Mouse (Mus musculus): ENCODE data around the gene Ghrhr.

Gene Ghrhr

GRCm38 (mm10) chr6:55376076-55376475 lies at the start of gene Ghrhr:
Gene Ghrhr, plus strand, starts transcription at chr6:55376295.
- no peak for DNase-seq (ENCODE audit: low read depth, low spot score)

DNA sequence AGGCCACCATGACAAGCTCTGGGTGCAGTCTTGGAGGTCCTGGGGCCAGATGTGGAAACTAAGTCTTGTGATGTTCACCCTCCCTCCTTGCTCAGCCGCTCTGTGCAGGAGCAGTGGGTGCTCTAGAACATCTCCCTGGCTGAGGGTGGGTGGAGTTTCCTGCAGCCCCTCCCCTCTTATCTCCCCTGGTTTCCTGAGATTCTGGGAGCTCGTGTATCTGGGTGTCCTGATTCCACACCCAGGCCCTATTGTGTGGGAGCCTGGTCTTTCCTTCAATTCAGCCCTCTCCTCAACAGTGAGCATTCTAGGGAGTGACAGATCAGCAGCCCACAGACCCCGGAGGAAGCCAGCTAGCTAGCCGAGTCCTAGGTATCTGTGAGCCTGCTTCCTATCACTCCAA lies 49.8 kb upstream of the Ghrhr start:
- no peak for DNase-seq (ENCODE audit: low read depth, low spot score)

- no peak for DNase-seq (ENCODE audit: low read depth, low spot score)
Measured at GRCm38 (mm10) chr6:55327326-55327725, 48.8 kb upstream of the Ghrhr start.

DNA sequence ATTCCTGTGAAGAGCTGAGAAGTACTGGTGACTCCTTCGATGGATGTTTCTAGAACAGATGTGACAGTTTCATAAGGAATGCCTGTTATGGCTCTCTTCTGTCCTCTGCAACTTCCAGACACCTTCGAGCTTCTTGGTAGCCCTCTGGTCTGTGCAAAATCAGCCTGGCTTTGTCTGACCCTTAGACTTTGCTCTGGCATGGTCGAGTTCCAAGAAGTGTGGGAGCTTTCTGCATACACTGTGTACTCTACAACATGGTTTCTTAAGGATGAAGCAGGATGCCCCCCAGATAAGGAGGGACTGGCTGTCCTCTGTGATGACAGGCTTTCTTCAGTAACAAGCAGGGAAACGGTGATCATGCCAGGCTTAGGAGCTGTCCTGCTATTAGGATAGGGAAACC lies 47.9 kb upstream of the Ghrhr start:
- DNase-seq (ENCODE audit: low read depth, low spot score), result no peak

DNA sequence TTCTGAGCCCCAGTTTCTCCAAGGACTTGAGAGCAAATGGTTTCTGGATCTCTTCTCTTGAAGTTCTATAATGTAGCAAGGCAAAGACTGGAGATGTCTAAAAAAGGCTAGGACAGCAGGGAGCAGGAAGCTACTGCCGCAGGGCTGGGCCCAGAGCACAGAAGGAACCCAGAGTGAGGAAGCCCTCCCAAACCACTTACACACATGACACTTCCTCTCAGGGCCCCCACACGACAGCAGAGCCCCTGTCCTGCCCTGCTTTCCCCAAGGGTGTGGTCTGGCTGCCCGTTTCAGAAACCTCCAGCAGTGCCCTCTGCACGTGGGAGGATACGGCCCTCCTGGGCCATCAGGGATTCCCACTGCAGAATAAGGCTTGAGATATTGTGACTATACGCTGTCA lies 44.8 kb upstream of the Ghrhr start:
- no peak for DNase-seq (ENCODE audit: low read depth, low spot score)

GRCm38 (mm10) chr6:55332100-55332772 lies 43.9 kb upstream of the Ghrhr start:
- no peak for DNase-seq (ENCODE audit: low read depth, low spot score)

- no peak for DNase-seq (ENCODE audit: low read depth, low spot score)
Measured at GRCm38 (mm10) chr6:55332773-55333109, 43.4 kb upstream of the Ghrhr start.

GRCm38 (mm10) chr6:55335989-55336514 lies 40.0 kb upstream of the Ghrhr start, which contains the start of gene Aqp1:
Gene Aqp1, plus strand, starts transcription at chr6:55336432.
- no peak for DNase-seq (ENCODE audit: low read depth, low spot score)

DNA sequence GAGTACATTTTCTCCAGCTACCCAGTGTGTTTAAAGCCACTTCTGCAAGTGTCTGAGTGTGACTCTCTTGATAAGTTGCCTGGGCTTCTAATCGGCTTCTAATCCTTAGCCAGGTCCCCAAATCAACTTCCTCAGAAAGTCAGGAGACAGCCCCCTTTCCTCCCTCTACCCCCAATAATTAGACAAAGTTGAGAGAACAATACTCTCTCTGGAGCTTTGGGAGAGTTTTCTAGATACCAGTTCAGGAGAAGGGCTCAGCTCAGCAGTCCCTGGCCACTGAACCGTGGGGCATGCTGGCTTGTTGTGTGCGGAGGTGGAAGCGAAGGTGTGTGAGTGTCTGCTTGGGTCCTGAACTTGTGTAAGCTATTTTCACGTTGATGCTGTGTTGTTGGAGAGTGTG lies 38.9 kb upstream of the Ghrhr start:
- no peak for DNase-seq (ENCODE audit: low read depth, low spot score)

DNA sequence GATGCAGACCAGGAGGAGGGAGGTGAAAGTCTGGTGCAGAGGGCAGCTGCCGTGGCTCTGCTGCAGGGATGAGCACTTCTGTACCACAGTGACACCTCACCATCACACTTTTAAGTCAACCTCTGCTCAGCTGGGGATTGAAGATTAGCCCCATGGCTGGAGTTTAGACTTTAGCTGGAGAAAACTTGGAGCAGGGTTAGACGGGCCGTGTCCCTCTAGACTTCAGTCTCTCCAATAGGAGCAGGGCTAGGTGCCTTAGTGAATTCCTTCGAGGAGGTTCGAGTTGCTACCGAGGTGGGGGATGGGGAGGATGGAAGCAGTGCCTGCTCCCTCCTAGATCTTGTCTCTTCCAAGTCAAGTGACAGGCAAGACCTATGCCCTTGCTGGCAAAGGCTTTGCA lies 38.0 kb upstream of the Ghrhr start:
- no peak for DNase-seq (ENCODE audit: low read depth, low spot score)

DNA sequence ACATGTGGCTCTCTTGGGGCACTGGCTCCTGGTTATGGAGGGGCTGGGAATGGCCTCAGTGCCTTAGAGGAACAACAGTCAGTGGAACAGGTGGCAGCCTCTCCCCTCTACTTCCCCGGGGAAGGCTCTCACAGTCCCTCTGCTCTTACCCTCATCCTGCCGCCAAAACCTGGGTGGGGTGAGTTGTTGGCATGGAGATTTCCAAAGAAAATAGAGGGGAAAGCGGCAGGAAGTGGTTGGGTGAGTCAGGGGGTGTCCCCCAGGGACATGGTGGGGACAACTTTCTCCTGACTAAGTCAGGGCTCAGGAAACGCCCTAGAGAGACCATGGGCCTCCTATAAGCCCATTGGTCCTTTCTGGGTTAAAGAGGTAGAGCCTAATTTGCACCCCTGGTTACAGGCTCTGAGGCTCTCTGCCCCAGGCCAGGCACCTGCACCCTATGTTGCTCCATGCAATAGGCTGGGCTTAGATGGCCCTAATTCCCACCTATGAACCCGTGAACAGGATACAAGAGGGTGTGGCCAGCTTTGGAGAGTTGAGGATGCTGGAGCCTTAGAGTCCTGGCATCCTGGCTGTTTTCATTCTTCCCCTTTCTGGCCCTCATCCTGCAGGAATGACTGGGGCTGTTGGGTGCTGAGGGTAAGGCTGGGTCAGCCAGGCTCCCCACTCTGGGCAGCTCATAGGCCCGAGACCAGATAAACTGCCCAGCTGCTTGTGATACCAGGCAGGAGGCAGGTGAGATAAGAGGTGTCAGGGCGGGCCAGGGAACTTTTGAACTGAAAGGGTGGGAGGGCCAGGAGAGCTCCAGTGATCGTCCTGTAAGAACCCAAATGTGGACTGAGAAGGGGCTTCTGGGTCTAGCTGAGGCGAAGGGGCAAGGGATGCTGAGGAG lies 36.9 kb upstream of the Ghrhr start:
- DNase-seq (ENCODE audit: low read depth, low spot score), result no peak

GRCm38 (mm10) chr6:55341688-55342087 lies 34.4 kb upstream of the Ghrhr start:
- DNase-seq (ENCODE audit: low read depth, low spot score), result no peak

- DNase-seq (ENCODE audit: low read depth, low spot score), result no peak
Measured at GRCm38 (mm10) chr6:55342328-55342727, 33.8 kb upstream of the Ghrhr start.

GRCm38 (mm10) chr6:55343446-55343845 lies 32.6 kb upstream of the Ghrhr start:
- DNase-seq (ENCODE audit: low read depth, low spot score), result no peak

- no peak for DNase-seq (ENCODE audit: low read depth, low spot score)
Measured at GRCm38 (mm10) chr6:55344291-55345016, 31.6 kb upstream of the Ghrhr start.

- DNase-seq (ENCODE audit: low read depth, low spot score), result no peak
Measured at GRCm38 (mm10) chr6:55345264-55345663, 30.8 kb upstream of the Ghrhr start.

DNA sequence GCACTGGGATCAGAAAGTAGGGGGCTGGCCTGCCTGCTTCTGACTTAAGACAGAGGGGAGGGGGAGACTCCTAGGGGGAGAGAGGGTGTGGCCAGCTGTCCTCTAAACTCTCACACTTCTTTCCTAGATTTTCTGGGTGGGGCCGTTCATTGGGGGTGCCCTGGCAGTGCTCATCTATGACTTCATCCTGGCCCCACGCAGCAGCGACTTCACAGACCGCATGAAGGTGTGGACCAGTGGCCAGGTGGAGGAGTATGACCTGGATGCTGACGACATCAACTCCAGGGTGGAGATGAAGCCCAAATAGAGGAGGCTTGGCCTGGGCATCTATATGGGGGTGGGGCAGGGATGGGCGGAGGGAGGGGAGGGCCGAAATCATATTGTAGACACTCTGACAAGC lies 29.6 kb upstream of the Ghrhr start:
- DNase-seq (ENCODE audit: low read depth, low spot score), result no peak

DNA sequence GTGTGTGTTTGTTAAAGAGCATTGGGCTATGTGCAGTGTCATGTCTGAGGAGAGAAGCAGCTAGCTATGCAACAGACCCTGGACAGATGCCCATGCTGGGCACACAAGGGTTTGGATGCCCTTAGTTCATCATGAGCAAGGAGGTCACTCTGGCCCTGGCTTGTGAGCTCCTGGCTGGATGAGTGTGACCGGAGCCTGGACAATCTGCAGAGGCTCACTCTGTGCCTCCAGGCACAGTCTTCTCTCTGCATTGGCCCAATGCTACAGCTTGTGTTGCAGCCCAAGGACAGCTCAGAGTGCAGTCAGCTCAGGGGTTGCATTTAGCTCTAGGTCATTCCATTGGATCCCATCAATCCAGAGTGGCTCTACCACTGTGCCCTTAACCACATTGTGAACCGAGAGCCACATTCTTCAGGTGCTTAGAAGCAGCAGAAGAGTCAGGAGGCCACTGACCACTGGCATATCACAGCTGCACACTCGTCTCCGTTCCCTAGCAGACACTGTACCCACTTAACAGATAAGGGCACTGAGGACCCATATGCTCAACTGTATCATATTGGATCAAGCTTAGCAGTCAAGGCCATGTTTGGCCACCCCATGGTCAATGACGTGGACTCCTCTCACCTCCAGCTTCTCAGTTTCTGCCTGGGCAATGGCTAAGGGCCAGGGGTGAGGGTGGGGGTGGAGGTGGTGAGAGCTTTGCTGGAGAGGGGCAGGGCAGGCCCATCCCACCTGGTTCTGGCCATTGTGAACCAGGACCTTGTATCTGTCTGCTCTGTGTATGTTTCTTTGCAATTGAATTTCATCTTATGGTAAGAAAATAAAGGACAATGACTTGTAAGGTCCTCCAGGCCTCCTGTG lies 28.2 kb upstream of the Ghrhr start:
- no peak for DNase-seq (ENCODE audit: low read depth, low spot score)

- no peak for DNase-seq (ENCODE audit: low read depth, low spot score)
Measured at GRCm38 (mm10) chr6:55349231-55349630, 26.9 kb upstream of the Ghrhr start.

DNA sequence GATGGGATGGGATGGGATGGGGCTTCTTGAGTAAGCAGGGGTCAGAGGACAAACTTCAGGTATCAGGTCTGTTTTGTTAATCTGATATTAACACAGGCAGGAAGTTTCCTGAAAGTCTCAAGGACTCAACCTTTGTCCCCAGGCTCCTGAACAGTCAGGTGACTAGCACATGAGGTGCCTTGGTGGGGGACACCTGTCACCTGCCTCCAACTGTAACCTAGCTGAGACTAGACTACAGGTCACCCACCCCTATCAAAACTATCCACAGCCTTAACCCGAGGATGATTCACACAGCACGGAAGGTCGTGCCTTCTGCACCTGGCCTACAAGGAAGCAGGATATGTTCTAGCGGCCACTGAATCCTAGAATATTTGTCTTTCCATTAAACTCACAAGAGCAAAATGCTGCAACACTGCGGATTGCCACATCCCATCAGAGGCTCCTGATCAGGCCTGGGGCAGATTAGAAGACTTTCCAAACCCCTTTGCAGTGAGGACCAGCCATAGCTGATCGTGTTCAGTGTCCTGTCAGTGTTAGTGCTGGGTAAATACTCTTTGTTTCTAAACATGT lies 25.6 kb upstream of the Ghrhr start:
- no peak for DNase-seq (ENCODE audit: low read depth, low spot score)

DNA sequence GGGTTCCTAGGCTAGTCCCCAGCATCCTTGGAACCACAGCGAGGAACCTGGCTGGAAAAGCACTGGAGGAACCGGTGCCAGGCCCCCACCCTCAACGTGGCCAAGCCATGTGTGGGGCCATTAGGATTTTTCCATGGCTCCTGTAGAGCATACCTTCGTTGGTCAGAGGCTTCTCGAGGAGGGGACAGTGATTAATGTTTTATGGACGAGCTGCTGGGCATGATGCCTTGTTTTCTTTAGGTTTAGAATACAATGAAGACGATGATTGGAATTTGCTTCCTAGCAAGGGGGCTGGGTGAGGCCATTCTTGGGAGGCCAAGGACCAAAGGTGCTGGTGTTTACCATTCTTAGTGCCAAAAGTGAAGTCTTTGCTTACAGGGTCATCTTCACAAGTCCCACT lies 24.4 kb upstream of the Ghrhr start:
- no peak for DNase-seq (ENCODE audit: low read depth, low spot score)
